Mouse (Mus musculus): ENCODE measurements around the gene Hsd11b1.
A peak's percentile ranks its signal among the peaks of the same experiment; 100 is the strongest.

Hsd11b1 gene

GRCm38 (mm10) chr1:193242238-193242637 lies 21.6 kb downstream of the Hsd11b1 start:
- peak in 1 of 2 experiments; percentile 25 for DNase-seq

GRCm38 (mm10) chr1:193241436-193241835 lies 22.4 kb downstream of the Hsd11b1 start:
- no peak for DNase-seq

- no peak for DNase-seq
Observed at GRCm38 (mm10) chr1:193238426-193238825, 25.4 kb downstream of the Hsd11b1 start.

GRCm38 (mm10) chr1:193234930-193235329 lies 28.9 kb downstream of the Hsd11b1 start:
- DNase-seq, result no peak

- DNase-seq, result no peak
Observed at GRCm38 (mm10) chr1:193234130-193234645, 29.7 kb downstream of the Hsd11b1 start.

GRCm38 (mm10) chr1:193232732-193233131 lies 31.1 kb downstream of the Hsd11b1 start:
- DNase-seq, result no peak

- no peak for DNase-seq
Observed at GRCm38 (mm10) chr1:193230935-193231334, 32.9 kb downstream of the Hsd11b1 start.

GRCm38 (mm10) chr1:193230531-193230930 lies 33.3 kb downstream of the Hsd11b1 start:
- no peak for DNase-seq

- DNase-seq, result no peak
Observed at GRCm38 (mm10) chr1:193229570-193229969, 34.3 kb downstream of the Hsd11b1 start.

GRCm38 (mm10) chr1:193227537-193227936 lies 36.3 kb downstream of the Hsd11b1 start:
- DNase-seq, result no peak

- DNase-seq, result no peak
Observed at GRCm38 (mm10) chr1:193226724-193227522, 37.0 kb downstream of the Hsd11b1 start.

GRCm38 (mm10) chr1:193226114-193226513 lies 37.8 kb downstream of the Hsd11b1 start:
- no peak for DNase-seq

GRCm38 (mm10) chr1:193225531-193225930 lies 38.3 kb downstream of the Hsd11b1 start:
- no peak for DNase-seq

GRCm38 (mm10) chr1:193220408-193220807 lies 43.5 kb downstream of the Hsd11b1 start:
- no peak for DNase-seq

- DNase-seq, result no peak
Observed at GRCm38 (mm10) chr1:193216000-193216399, 47.9 kb downstream of the Hsd11b1 start.

- DNase-seq, result no peak
Observed at GRCm38 (mm10) chr1:193214053-193214452, 49.8 kb downstream of the Hsd11b1 start.

GRCm38 (mm10) chr1:193211371-193211770 lies 52.5 kb downstream of the Hsd11b1 start:
- no peak for DNase-seq

- peak; percentile 47 to 64 for DNase-seq
Observed at GRCm38 (mm10) chr1:193208178-193208577, 55.7 kb downstream of the Hsd11b1 start.

GRCm38 (mm10) chr1:193207503-193207902 lies 56.4 kb downstream of the Hsd11b1 start, which contains the start of gene Lamb3:
Gene Lamb3, plus strand, starts transcription at chr1:193207699.
- no peak for DNase-seq

GRCm38 (mm10) chr1:193205431-193205830 lies 58.4 kb downstream of the Hsd11b1 start:
- no peak for DNase-seq

GRCm38 (mm10) chr1:193203821-193204220 lies 60.1 kb downstream of the Hsd11b1 start:
- DNase-seq, result no peak

- DNase-seq, result peak; percentile 78 to 93
Observed at GRCm38 (mm10) chr1:193201383-193201778, 62.5 kb downstream of the Hsd11b1 start, which contains the start of gene Traf3ip3. Gene Traf3ip3, minus strand, starts transcription at chr1:193201703.

- peak; percentile 42 to 69 for DNase-seq
Observed at GRCm38 (mm10) chr1:193200640-193201382, 63.1 kb downstream of the Hsd11b1 start.

- no peak for DNase-seq
Observed at GRCm38 (mm10) chr1:193198312-193198711, 65.6 kb downstream of the Hsd11b1 start.

Measured in thymus, adult 18-20 months (tissue).